Mouse (Mus musculus): ENCODE data around the gene Tekt5. TPM values are rescaled to one million over a fixed set of nuclear protein-coding genes. Genes with fewer than 3 reads are reported as not detected.

Tekt5 gene
- total and polyA plus RNA-seq, 2 experiments = 0.07 to 0.09 TPM

- Histone ChIP-seq H3K4me1 (ENCODE audit: control insufficient read depth, insufficient read depth, low read length) (peaks cover 25% of the 10 kb centered on the region), H3K27me3 (ENCODE audit: control insufficient read depth, insufficient read depth, low read length) (no peaks in the 10 kb centered on the region), H3K4me3 (ENCODE audit: insufficient read depth, low read depth, low read length) (no peak overlapping the region), H3K9ac (ENCODE audit: low read depth, low read length) (no peak overlapping the region), H3K36me3 (ENCODE audit: control insufficient read depth, insufficient read depth, low read length) (no peaks in the 10 kb centered on the region), H3K27ac (replicated peaks; ENCODE audit: insufficient read depth, low read depth, low read length) (peak overlapping the region; percentile 83), H3K79me2 (ENCODE audit: control insufficient read depth, insufficient read depth, low read length) (no peaks in the 10 kb centered on the region)
- TF ChIP-seq CTCF (IDR thresholded peaks at IDR 0.05; ENCODE audit: low read depth, low read length) (no peak), POLR2A (IDR thresholded peaks at IDR 0.05; ENCODE audit: extremely low read depth, insufficient read depth, low read length) (no peak)
- 28% methylated on average over 10 of the region's 10 CpGs for WGBS
- DNase-seq (ENCODE audit: extremely low read depth, low read depth, low spot score) = peak; percentile 88
Measured at GRCm38 (mm10) chr16:10349876-10350275, 45.4 kb downstream of the Tekt5 start.

DNA sequence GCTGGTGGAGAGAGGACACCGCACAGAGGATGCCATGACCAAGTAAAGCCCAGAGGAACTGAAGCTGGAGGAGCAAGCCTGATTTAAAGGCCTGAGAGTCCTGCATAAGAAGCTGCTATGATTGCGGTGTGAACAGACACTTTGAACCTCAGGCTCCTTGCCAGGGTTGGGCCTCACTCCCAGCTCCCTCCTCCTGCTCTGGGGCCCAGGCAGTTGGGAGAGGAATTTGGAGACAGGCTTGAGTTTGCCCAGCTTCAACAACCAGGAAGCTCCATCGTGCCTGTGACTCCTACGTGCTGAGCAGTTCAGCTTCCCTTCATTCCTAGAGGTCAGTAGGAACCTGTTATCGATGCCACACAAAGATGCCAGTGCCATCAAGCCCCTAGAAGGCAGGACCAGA, 45.9 kb downstream of the Tekt5 start:
- DNase-seq (ENCODE audit: extremely low read depth, low read depth, low spot score) = peak; percentile 89
- Histone ChIP-seq H3K79me2 (ENCODE audit: control insufficient read depth, insufficient read depth, low read length) (no peaks in the 10 kb centered on the region), H3K27ac (replicated peaks; ENCODE audit: insufficient read depth, low read depth, low read length) (peak overlapping the region; percentile 83), H3K9ac (ENCODE audit: low read depth, low read length) (no peak overlapping the region), H3K27me3 (ENCODE audit: control insufficient read depth, insufficient read depth, low read length) (no peaks in the 10 kb centered on the region), H3K36me3 (ENCODE audit: control insufficient read depth, insufficient read depth, low read length) (no peaks in the 10 kb centered on the region), H3K4me1 (ENCODE audit: control insufficient read depth, insufficient read depth, low read length) (peaks cover 25% of the 10 kb centered on the region), H3K4me3 (ENCODE audit: insufficient read depth, low read depth, low read length) (no peak overlapping the region)
- WGBS = 26% methylated on average over 5 of the region's 5 CpGs
- TF ChIP-seq CTCF (IDR thresholded peaks at IDR 0.05; ENCODE audit: low read depth, low read length) (no peak), POLR2A (IDR thresholded peaks at IDR 0.05; ENCODE audit: extremely low read depth, insufficient read depth, low read length) (no peak)

- peak overlapping the region; percentile 15 for H3K9ac ChIP-seq (ENCODE audit: low read depth, low read length)
- H3K27me3 ChIP-seq (ENCODE audit: control insufficient read depth, insufficient read depth, low read length) = no peaks in the 10 kb centered on the region
- H3K27ac ChIP-seq (replicated peaks; ENCODE audit: insufficient read depth, low read depth, low read length) = peak overlapping the region; percentile 83
- peak; percentile 99 for DNase-seq (ENCODE audit: extremely low read depth, low read depth, low spot score)
- peaks cover 25% of the 10 kb centered on the region for H3K4me1 ChIP-seq (ENCODE audit: control insufficient read depth, insufficient read depth, low read length)
- no peaks in the 10 kb centered on the region for H3K79me2 ChIP-seq (ENCODE audit: control insufficient read depth, insufficient read depth, low read length)
- peak overlapping the region; percentile 1; the same call in 1 of the 2 replicates for H3K4me3 ChIP-seq (ENCODE audit: insufficient read depth, low read depth, low read length)
- TF ChIP-seq CTCF (IDR thresholded peaks at IDR 0.05; ENCODE audit: low read depth, low read length) = no peak
- no peak for TF ChIP-seq POLR2A (IDR thresholded peaks at IDR 0.05; ENCODE audit: extremely low read depth, insufficient read depth, low read length)
- 18% methylated on average over 7 of the region's 7 CpGs for WGBS
- H3K36me3 ChIP-seq (ENCODE audit: control insufficient read depth, insufficient read depth, low read length) = no peaks in the 10 kb centered on the region
Measured at GRCm38 (mm10) chr16:10347551-10347950, 47.7 kb downstream of the Tekt5 start.

DNA sequence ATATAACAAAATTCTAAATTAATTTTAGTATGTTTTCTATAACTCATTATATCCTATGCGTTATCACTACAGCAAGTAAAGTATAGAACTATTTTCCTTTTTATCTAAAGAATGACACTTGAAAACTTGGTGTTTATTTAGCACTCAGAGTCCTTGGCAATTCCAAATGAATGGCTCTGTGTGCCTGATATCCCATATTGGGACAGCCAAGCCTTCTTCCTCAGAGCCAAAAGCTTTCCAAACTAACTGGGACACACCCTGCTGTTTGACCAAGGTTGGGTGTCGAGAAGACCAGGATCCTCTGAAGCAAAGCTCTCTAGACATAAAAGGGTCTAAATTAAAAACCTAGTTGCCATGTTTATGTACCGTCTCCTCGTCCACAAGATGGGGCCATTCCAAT, 54.2 kb downstream of the Tekt5 start:
- no peak overlapping the region for H3K27ac ChIP-seq (replicated peaks; ENCODE audit: insufficient read depth, low read depth, low read length)
- 77% methylated on average over 4 of the region's 4 CpGs for WGBS

GRCm38 (mm10) chr16:10339930-10340329, 55.4 kb downstream of the Tekt5 start:
- Histone ChIP-seq H3K79me2 (ENCODE audit: control insufficient read depth, insufficient read depth, low read length) (no peaks in the 10 kb centered on the region), H3K4me3 (ENCODE audit: insufficient read depth, low read depth, low read length) (no peak overlapping the region), H3K9ac (ENCODE audit: low read depth, low read length) (no peak overlapping the region), H3K27me3 (ENCODE audit: control insufficient read depth, insufficient read depth, low read length) (no peaks in the 10 kb centered on the region), H3K4me1 (ENCODE audit: control insufficient read depth, insufficient read depth, low read length) (no peaks in the 10 kb centered on the region), H3K27ac (replicated peaks; ENCODE audit: insufficient read depth, low read depth, low read length) (no peak overlapping the region), H3K36me3 (ENCODE audit: control insufficient read depth, insufficient read depth, low read length) (no peaks in the 10 kb centered on the region)
- DNase-seq (ENCODE audit: extremely low read depth, low read depth, low spot score) = no peak
- TF ChIP-seq CTCF (IDR thresholded peaks at IDR 0.05; ENCODE audit: low read depth, low read length) (no peak), POLR2A (IDR thresholded peaks at IDR 0.05; ENCODE audit: extremely low read depth, insufficient read depth, low read length) (no peak)
- 91% methylated on average over 10 of the region's 10 CpGs for WGBS

More for the DNA sequence above, 54.2 kb downstream of the Tekt5 start:
- H3K79me2 ChIP-seq (ENCODE audit: control insufficient read depth, insufficient read depth, low read length) = no peaks in the 10 kb centered on the region
- no peaks in the 10 kb centered on the region for H3K4me1 ChIP-seq (ENCODE audit: control insufficient read depth, insufficient read depth, low read length)
- no peak overlapping the region for H3K9ac ChIP-seq (ENCODE audit: low read depth, low read length)
- H3K27me3 ChIP-seq (ENCODE audit: control insufficient read depth, insufficient read depth, low read length) = no peaks in the 10 kb centered on the region
- no peak overlapping the region for H3K4me3 ChIP-seq (ENCODE audit: insufficient read depth, low read depth, low read length)
- no peaks in the 10 kb centered on the region for H3K36me3 ChIP-seq (ENCODE audit: control insufficient read depth, insufficient read depth, low read length)
- DNase-seq (ENCODE audit: extremely low read depth, low read depth, low spot score) = no peak
- TF ChIP-seq CTCF (IDR thresholded peaks at IDR 0.05; ENCODE audit: low read depth, low read length) (no peak), POLR2A (IDR thresholded peaks at IDR 0.05; ENCODE audit: extremely low read depth, insufficient read depth, low read length) (no peak)

DNA sequence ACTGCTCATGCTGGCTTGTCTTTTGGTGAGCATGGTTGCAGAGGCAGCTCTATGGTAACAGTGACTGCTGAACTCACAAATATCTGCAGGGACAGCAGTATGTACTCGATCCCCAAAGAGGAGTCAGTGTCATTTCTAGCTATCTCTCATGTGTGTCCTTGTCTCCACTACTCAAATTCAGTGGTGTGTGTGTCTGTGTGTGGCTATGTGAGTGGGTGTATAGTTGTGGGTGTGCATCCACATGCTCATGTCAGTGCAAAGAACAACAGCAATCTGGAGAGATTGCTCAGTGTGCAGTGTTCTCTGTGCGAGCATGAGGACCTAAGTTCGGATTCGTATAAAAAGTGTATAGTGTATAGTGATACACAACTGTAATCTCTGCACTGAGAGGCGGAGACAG, 56.7 kb downstream of the Tekt5 start:
- H3K36me3 ChIP-seq (ENCODE audit: control insufficient read depth, insufficient read depth, low read length) = no peaks in the 10 kb centered on the region
- no peaks in the 10 kb centered on the region for H3K79me2 ChIP-seq (ENCODE audit: control insufficient read depth, insufficient read depth, low read length)
- no peaks in the 10 kb centered on the region for H3K27me3 ChIP-seq (ENCODE audit: control insufficient read depth, insufficient read depth, low read length)
- no peak for DNase-seq (ENCODE audit: extremely low read depth, low read depth, low spot score)
- no peak overlapping the region for H3K27ac ChIP-seq (replicated peaks; ENCODE audit: insufficient read depth, low read depth, low read length)
- H3K4me3 ChIP-seq (ENCODE audit: insufficient read depth, low read depth, low read length) = no peak overlapping the region
- 88% methylated on average over 5 of the region's 5 CpGs for WGBS
- H3K9ac ChIP-seq (ENCODE audit: low read depth, low read length) = no peak overlapping the region
- H3K4me1 ChIP-seq (ENCODE audit: control insufficient read depth, insufficient read depth, low read length) = no peaks in the 10 kb centered on the region
- TF ChIP-seq POLR2A (IDR thresholded peaks at IDR 0.05; ENCODE audit: extremely low read depth, insufficient read depth, low read length) (no peak), CTCF (IDR thresholded peaks at IDR 0.05; ENCODE audit: low read depth, low read length) (no peak)
